Mouse (Mus musculus): Measurements from ENCODE around the gene Gm44973.

- TF ChIP-seq POLR2A (IDR thresholded peaks at IDR 0.05; ENCODE audit: extremely low read depth, insufficient read depth, low read length) (no peak), CTCF (IDR thresholded peaks at IDR 0.05; ENCODE audit: low read depth, low read length) (no peak)
Measured at GRCm38 (mm10) chr7:4995268-4996002, 19.9 kb upstream of the Gm44973 start.
